Mouse (Mus musculus): ENCODE results near the gene Rasal2.

The Rasal2 gene

DNA sequence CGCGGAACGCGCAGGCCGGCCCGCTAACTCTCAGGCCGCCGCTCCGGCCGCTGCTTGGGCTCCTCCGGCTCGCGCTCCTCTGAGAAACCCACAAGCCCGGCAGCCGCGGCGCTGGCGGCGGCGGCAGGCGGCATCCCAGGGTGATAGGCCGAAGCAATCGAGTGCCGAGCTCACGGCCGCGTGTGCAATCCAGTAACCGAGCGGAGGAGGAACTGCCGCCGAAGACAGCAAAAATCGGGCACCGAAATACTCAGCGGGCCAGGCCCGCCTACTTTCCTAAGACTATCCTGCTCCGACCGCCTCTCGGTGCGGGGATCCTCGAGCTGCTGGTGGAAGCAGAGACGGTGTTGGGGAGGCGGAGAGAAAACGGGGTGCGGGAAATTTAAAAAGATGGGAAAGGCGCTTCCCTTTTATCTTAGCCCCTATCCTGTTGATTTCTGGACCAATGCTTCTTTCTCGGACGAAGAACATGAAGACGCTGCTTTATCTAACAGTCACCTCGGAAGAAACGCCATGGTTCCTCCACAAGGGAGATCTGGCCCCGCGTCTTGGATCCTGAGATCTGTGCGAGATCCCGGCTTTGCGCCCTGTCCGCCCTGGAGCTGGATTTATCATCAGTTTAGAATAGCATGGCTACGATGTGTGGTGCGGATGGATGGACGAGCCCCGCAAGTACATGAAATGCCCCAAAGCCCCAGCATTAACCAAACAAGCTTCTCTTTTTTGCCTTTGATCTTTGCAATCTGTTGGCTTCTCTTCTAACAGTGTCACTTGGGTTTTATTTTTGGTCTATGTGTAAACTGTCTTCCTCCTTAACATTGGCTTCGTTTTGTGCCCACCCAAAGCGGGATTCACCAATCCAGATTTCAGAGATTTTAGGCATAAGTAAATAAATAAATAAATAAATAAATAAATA lies at the start of gene Rasal2:
Gene Rasal2, minus strand, starts transcription at position 142 of the 916 bp plus-strand sequence.
- peak; percentile 65 for DNase-seq (ENCODE audit: low read depth, low spot score)

DNA sequence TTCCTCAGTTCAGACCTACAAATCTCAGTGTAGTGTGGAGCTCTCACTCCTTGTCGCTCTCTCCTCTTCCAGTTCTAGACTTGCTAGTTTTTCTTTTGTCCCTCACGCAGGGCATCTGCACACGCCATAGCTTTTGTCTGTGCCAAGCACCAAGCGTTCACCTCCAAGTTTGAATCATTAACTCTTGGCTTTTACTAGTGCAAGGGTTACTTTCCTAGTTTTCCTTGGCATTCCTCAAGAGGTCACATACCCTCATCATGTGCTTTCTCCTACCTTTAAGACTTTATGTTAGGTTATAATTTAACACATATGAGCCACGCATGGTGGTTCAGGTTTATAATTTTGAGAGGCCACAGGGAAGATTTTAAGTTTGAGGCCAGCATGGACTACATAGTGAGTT lies 48.9 kb upstream of the Rasal2 start:
- DNase-seq (ENCODE audit: low read depth, low spot score) = no peak

DNA sequence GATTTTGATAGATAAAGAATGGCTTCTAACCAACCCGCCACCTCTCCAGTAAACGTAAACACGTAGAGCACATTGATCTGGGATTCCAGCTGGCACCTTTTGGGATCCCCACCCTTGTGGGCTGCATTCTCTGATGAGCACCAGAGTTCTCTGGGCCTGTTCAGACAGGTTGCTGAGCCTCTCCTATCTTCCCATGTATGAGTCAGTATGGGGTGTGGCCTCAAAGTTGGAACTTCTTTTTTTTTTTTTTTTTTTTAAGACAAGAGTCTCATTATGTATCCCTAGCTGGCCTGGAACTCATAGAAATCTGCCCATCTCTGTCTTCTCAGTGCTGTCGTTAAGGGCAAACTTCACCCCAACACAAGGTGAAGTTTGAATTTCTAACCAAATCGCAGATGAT lies 47.5 kb upstream of the Rasal2 start:
- no peak for DNase-seq (ENCODE audit: low read depth, low spot score)

DNA sequence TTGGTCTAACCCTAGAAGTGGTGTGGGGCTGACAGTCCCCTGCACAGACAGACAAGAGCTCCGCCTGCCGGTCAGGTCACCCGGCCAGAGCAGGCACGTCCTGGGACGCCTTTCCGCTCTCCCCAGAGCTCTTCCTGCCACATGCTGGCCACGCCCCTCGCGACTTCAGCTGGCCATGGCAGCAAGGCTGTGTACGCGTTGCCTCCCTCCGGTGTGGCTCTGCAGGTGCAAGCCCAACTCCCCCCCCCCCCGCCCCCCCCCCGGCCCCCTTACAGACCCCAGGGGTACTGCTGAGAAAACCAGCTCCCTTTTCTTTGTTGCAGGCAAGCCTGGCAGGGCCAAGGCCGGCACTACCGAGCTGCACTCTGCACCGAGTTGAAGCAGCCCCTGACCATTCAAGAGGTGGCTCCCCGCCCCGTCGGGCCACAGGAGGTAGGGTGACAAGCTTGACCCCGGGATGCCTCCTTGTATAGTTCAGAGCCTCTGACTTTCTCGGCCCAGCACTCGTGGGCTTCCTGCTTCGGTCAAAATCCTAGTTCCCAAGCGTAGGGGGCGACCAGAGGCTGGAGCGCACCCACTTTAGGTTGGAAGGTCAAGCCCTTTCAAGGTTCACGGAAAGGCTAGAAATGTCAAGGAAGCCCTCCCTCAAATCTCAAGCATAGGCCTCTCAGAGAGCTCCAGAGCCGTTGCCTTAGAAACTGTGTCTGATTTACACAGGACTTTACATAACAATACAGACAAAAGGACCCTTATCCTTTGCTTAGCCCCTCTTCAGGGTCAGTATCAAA lies 46.2 kb upstream of the Rasal2 start, which contains the start of gene Cryzl2:
Gene Cryzl2, plus strand, starts transcription at position 157 of the 788 bp plus-strand sequence.
- DNase-seq (ENCODE audit: low read depth, low spot score) = no peak

DNA sequence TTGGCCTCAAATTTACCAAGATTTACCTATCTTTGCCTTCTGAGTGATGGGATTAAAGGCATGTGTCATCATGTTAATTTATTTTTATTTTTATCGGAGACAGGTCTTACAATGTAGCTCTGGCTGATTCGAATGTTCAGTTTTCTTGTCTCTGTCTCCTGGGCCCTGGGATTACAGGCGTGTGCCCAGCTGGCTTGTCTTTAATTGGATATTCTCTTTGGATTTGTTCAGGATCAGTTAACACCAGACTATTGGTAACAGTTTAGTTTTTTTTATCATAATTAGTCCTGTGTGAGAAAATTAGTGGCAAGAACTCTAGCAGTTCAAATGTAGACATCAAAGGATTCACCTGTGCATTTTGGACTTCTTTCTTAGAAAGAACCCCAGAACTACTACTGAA lies 45.4 kb upstream of the Rasal2 start:
- DNase-seq (ENCODE audit: low read depth, low spot score) = no peak

DNA sequence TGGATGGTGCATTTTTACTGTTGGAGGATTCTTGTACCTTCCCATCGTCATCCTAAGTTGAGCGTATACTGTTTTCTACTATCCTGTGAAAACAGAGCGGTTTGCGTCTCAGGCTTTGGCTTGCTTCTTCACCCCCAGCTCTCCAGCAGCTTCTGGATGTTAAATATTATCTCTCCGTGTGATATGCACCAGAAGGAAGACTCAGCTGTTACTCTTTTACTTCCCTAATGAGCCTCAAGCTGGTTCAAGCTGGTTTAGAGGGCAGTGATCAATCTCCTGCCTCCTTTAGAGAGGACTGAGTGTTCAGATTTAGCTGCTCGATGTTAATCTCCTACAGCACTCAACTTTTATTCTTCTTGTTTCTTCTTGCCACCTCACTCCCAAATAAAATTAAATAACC lies 42.5 kb upstream of the Rasal2 start:
- DNase-seq (ENCODE audit: low read depth, low spot score) = no peak

DNA sequence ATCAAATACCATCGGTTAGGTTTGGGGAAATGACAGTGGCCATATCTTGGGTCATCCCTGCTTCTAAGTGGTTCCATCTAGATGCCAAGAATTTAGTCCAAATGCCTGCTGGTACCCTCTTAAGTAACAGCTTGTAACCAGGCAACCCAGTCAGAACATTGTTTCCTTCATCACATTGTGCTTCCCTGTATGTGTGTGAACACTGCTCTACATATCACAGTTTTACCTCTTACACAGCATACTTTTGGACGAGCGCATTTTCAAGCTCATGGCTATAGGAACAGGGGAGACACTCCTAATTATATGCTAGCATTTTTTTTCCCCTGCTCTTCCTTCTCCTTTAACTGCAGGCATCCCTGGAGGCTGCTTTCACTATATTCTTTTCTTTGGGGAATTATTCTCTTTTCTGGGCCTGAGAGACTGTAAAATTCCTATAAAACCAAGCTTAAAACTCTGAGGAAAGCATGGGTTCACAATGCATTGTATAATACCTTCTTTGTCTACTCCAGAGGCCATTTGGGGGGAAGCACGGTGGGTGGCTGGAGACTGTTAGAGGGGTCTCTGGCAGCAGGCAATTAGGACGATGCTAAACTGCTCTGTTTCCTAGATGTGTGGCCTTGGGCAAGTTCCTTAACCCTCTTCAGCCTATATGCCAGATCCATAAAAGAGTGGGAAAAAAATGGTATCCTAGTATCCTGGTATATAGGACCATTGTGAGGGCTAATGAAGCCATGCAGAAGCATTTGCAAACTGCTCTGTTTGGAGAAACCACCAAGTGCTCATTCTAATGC lies 40.6 kb upstream of the Rasal2 start:
- no peak for DNase-seq (ENCODE audit: low read depth, low spot score)

DNA sequence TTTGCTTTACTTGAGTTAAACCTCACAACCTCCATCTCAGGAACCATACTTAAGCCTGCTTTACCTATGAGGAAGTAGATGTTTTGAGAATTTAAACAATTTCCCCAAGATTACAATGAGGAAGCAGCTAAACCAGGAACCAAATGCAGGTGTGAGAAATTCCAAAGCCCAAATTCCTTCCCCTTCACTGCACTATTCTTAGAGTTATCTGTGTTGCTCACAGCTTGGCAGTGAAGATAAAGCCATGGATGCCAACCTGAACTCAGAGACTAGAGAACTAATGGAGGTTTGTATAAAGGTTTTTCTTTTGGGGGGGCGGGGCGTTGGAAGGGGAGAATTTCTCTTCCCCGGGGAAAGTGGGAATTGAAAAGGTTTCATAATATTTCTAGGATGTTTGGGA lies 39.9 kb upstream of the Rasal2 start:
- no peak for DNase-seq (ENCODE audit: low read depth, low spot score)

DNA sequence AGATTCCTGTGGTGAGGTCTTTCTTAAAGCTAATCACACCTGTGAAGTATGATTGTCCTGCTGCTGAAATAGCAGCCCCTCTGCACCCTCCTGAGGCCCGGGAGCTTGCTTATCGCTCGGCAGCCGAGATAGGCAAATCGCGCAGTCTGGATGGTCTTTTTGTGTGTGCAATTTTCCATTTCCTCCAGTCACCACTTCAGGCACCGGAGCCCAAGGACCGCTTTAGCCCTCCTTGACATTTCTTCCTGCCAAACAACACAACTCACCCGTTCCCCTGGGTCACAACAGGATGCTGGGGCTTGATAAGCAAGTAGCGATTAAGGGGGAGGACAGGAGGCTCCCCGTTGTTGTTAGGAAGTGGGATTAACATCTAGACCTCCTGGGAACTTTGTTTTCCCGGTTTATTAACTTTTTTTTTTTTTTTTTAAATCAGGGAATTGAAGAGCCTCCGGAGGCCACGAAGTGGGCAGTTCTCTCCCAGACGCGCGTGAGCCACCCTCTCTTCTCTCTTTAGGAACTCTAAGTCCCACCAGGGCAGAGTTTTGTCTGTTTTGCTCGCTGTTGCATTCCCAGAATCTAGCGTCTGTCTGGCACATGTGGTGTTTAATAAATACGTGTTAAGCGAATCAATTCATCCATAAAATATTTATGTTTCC lies 37.7 kb upstream of the Rasal2 start:
- no peak for DNase-seq (ENCODE audit: low read depth, low spot score)

DNA sequence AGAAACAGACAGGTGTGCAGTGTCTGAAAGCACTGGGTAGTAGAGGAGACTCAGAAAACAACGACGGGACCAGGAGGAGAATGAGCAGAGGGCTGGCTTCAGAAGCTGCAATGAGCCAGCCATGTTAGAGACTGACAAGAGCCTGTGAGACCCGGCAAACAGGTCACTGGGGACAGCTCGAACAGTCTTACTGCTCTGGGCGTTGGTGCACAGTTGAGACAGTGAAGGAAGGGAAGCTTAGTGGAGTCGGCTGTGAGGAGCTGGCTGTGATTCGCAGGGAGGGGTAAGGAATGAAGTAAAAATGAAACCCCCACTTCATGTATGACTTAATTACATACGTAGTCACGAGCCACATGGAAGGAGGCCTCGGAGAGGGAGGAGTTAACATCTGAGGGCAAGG lies 37.1 kb upstream of the Rasal2 start:
- no peak for DNase-seq (ENCODE audit: low read depth, low spot score)

DNA sequence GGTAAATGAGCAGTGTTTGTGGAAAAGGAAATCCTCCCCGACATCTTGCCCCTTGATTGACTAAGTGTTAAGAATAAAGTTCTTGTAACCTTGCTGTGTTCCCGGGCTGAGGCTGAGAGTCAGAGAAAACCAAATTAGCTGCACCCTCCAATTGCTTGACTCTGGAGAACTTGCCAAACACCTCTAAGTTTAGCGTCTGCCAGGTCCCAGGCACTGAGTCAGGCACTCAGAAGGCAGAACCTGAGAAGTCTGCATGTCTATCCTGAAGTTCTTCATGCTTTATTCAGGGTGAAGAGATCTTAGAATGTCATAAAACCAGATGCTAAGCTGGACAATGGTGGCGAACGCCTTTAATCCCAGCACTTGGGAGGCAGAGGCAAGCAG lies 36.4 kb upstream of the Rasal2 start:
- no peak for DNase-seq (ENCODE audit: low read depth, low spot score)

DNA sequence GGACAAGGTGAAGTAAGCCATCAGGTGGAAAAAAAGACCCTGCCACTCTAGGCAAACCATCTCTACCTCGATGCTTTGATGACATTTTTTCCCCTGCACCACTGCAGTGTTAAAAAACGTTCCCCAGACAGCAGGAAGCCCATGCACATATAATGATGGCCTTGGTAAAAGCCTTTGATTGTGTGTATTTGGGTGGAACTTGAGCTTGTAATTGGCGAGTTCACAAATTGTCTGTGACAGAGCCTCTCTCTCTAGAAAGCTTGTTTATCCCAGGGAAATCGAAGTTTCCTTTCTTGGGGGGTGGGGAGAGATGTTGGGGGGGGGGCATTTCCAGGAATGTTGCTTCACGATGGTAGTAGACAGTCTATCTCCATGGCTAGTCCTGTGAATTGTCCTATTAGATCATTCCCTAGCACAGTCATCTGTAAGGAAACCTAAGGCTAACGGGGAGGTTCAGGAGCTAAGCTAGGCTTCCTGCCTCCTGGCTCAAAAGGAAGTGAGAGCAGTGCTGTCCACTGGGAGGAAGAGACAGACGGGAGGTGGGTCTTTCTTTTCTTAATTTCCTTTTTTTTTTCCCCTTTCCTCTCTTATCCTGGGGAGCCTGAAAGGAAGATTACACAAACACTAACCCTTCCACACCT lies 35.9 kb upstream of the Rasal2 start:
- no peak for DNase-seq (ENCODE audit: low read depth, low spot score)

DNA sequence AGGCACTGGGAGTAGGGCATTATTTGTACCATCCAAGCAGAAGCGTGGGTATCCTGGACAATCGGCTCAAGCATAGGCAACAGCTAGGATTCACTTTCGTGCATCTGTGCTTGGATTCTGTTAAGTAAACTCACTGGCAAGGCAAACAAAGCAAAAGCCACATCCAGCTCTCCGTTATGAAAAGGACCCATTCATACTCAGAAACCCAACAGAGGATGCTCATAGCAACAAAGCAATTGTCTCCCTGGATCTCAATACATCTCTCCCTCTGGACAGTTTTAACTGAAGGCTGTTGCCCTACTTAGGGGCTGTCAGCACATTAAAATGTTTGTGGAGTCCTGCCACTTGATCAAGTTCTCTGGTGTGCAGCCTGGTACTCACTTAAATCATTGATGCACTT lies 34.7 kb upstream of the Rasal2 start:
- DNase-seq (ENCODE audit: low read depth, low spot score) = no peak

DNA sequence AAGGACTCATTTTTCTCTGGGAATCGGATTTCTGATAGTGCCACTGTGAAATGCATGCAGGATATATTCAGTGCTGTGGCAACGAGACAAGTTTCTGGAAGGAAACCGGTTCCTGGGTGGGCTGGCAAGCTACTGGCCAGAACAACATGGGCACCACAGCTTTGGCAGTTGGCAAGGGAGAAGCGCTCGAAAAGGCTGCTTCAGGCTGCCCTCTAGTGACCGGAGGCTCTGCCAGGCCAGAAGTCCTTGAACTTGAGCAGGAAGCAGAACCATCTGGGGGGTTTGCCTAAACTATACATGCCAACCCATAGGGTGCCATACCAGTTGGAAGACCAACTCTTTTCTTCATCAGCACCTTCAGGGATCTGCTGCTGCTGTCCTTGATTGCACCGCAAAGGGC lies 33.9 kb upstream of the Rasal2 start:
- no peak for DNase-seq (ENCODE audit: low read depth, low spot score)

DNA sequence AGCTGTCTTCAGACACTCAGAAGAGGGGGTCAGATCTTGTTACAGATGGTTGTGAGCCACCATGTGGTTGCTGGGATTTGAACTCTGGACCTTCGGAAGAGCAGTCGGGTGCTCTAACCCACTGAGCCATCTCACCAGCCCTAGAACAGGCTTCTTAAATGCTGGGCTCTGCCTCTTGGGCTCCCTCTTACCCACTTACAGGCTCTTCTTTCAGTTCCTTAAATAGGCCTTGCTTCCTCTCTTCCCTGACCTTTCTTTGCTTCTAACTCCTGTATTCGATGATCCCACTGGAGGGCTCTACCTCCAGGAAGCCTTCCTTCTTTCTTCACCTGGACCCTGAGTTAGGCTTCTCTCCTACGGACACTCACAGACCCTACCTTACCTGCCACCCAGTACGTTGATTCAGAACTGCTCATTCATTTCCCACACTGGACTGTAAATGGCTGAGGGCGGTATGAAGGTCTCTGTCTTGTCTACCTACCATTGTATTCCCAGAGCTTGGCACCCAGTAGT lies 33.1 kb upstream of the Rasal2 start:
- no peak for DNase-seq (ENCODE audit: low read depth, low spot score)

DNA sequence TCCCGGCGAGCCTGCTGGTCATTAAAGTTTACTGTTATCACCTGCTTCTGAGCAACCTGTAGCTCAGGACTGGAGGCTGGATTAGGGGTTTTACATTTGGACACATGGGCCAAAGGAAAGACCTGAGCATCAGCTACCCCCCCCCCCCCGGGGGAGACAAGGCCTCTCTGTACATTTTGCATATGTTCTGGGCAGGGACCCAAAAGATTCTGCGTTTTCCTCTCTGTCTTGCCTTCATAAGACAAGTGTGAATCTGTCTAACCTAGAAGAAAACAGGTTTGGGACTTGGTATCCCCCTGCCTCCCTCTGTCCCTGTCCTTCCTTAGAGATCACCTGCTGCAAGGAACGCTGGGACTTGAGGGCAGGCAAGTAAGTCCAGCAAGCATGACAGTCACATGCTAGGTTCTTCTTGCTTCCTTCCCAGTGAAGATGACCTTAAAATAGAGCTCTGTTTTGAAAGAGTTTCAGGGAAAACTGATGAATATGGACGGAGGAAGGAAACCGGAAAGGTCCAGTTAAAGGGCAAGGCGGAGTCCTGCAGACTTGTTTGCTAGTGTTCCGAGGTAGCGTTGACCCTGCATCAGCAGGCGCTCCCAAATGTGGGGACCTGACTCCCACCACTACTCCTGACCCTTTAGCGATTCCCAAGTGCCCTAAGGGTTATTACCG lies 32.4 kb upstream of the Rasal2 start:
- no peak for DNase-seq (ENCODE audit: low read depth, low spot score)

DNA sequence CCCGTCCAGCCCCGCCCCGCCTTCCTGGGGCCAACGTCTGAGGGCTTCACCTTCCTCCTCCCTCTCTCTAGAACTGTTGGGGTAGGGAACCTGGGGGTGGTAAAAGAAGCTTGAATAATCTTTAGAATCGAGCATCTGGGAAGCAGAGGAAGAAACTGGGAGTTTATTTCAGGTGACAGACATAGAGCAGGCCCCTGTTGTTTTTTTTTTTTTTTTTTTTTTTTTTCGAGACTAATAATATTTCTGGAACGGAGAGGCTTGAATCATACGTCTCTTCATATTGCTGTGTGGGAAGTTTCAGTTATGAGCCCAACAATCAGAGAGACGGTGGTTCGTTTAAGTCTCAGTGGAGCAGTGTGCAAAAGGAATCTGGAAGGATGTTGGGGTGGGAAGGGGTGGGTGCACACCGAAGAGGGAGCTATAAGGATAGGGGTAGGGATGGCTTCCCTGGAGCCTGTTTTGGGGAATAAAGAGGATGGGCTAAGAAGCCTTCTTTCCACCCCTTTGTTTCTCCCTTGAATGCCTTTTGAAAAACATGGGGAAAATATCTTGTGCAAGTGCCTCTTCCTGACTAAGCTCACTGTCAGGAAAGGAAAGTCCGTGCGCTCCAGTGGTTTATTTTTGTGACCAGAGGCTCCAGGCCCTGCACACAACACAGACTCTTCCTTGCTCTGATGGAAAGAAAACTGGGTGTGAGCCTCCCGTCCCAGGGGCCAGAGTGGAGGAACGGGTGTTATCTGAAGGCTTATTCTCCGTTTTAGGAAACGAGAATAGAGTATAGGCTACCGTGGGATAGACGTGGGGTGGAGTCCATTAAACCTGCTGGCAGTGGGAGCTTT lies 31.5 kb upstream of the Rasal2 start:
- no peak for DNase-seq (ENCODE audit: low read depth, low spot score)

DNA sequence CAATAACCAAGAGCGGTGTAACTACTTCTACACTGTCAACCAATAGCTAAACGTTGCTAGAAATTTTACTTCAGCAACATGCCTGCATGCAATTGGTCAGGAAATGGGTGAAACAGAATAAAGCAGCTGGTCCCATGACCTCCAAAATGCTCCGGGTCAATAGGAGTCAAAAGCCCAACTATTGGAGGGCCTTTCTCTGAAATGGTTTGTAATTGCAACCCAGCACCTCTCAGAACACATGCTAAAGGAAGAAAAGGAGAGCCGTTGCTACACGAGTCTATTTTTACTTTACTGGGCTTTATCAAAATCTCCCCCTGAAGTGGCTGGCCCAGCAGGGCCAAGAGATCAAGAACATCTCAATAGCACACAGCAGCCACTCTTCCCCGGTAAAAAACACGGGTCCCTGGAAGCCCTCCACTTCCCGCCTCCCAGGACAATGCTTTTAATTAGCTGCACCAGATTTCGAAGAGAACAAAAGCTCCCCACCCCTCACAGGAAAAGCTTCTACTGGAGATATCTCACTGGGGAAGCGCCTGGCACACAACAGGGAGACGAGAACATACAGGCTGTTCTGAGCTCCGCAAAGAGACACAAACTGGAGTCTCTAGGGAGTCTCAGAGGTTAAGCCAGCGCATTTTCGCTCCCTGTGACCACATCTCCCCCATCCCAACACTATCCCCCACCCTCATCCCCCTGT lies 30.8 kb upstream of the Rasal2 start:
- no peak for DNase-seq (ENCODE audit: low read depth, low spot score)

Data from c-Kit-negative CD71-positive TER-119-positive erythroid progenitor cells, embryonic 14.5 days (primary cell).